Mouse (Mus musculus) layer of hippocampus, postnatal 14 days (tissue): ENCODE results near the gene Hist1h1d. TPM values are rescaled to one million over a fixed set of nuclear protein-coding genes. Genes with fewer than 3 reads are reported as not detected.

Experiments
- DNase-seq, 2 experiments: peaks; one replicate each; pipeline ENCODE4 v3.0.0; 2021 to 2022; ENCODE audit warnings: low spot score in 2 of 2, mixed read lengths in 1 of 2
- long read RNA-seq, 2 experiments: library from polyadenylated mRNA; stranded (forward); transcript quantifications; one replicate each; pipeline ENCODE4 v2.0.0; 2021
- total RNA-seq, 2 experiments: library from RNA; stranded (reverse); gene quantifications; 2 replicates each; pipeline ENCODE4 v1.2.3; 2021

Hist1h1d gene
- total RNA-seq = 1 to 10 TPM; 4.6 to 4.8 TPM
- long read RNA-seq, experiment 1 = 0 reads
- long read RNA-seq, experiment 2 = 0 reads

DNA sequence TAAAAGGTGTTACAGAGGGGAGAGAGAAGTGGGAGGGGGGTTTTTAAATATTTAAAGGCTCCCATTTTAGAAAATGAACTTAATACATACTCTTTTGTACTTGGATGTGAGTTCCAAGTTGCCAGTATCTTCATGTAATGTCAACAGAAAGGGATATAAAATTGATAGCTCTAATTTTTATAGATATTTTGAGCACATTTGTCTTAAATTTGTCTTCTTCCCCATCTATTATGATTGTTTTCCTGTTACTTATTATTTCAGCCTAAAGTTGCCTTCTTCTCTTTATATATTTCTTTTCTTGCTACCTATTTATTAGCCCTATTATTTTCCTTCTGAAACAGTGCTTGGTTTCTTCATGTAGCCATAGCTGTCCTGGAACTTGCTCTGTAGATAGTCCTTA lies at the start of gene Hist1h1d:
Hist1h1d (plus strand) TSS at position 301 of the 400 bp plus-strand sequence.
- DNase-seq = no peak

GRCm38 (mm10) chr13:23503797-23504196 lies 49.3 kb upstream of the Hist1h1d start:
- peak in 1 of 2 experiments; percentile 81 for DNase-seq

DNA sequence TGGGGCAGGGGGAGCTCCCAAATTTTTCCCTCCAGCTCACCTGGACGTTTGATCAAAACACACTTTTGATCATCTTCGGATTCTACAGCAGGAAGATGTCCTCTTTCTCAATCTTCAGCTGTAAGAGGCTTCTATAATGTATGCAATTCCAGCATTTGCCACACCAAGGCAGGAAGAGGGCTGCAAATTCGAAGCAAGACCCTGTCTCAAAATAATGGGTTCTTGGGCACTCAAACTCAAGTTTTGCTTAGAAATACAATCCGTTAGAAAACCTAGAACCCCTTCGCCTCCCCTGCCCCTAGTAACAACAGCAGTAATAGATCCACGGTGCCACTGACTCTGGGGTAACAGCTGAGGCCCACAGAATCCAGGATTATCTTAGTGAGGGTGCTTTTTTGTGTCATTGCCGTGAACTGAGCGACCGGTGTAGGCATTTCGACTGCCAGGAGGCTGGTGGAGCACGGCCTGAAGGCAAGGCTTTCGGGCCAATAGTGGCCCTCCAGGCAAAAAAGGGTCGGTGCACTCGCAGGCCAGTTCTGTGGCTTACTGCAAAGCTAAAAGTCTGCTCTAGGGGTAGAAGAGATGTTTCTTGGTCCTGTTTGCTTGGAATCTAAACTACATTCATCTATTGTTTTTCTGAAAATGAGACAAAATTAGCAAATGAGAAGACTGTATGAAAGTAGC lies 47.3 kb upstream of the Hist1h1d start:
- DNase-seq = no peak

GRCm38 (mm10) chr13:23506351-23506750 lies 46.7 kb upstream of the Hist1h1d start:
- peak in 1 of 2 experiments; percentile 44 for DNase-seq

DNA sequence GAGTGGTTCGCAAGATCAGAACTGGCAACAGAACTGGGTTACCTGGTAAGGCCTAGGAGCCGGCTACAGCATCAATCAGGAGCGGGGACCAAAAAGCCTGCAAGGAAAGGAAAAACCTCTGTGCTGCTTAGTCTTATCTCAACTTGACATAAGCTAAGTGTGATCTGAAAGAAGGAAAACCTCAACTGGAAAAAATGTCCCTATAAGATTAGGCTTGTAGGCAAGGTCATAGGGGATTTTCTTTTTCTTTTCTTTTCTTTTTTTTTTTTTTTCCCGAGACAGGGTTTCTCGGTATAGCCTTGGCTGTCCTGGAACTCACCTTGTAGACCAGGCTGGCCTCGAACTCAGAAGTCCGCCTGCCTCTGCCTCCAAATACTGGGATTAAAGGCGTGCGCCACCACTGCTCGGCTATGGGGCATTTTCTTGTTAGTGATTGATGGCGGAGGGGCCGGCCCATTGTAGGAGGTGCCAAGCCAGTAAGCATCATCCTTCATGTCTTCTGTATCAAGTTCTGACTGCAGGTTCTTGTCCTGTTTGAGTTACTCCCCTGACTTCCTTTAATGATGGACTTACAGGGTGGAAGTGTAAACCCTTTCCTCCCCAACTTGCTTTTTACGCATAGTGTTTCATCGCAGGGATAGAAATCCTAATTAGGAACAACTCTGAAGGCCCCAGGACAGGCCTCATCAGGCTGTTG lies 46.1 kb upstream of the Hist1h1d start:
- DNase-seq = no peak

DNA sequence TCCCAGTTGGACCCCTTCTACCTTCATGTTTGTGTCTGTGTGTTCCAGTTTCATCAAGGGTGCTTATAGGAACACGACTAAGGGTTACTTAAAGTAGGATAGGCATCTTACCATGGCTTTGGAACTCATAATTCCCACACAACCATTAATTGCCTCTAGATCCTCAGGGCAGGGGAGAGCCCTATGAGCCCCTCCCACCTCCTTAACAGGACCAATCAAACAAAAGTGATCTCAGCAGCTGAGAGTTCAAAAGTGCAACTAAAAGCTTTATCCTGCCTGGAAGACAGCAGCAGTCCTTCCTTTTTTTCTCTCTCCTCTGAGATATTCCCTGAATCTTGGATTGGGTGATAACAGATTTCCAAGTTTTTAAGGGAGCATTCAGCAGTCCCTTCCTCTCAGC lies 42.9 kb upstream of the Hist1h1d start:
- no peak for DNase-seq

GRCm38 (mm10) chr13:23513517-23513916 lies 39.5 kb upstream of the Hist1h1d start:
- no peak for DNase-seq

DNA sequence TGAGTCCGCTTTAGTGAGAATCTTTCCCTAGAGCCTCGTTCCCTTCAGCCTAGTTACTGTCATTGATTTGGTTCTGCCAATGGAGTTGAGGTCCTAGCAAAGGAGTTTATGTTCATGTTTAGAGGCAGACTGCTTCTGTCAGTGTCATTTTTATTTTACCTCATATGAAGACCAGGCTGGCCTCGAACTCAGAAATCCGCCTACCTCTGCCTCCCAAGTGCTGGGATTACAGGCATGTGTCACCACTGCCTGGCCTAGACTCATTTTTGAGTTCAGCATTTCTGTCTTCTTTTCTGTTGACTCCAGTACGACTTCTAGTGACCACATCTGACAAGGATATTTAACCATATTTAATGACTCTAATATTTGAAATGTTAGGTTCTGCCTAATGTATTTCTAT lies 37.8 kb upstream of the Hist1h1d start:
- no peak for DNase-seq

- no peak for DNase-seq
Observed at GRCm38 (mm10) chr13:23515826-23516620, 37.0 kb upstream of the Hist1h1d start.

DNA sequence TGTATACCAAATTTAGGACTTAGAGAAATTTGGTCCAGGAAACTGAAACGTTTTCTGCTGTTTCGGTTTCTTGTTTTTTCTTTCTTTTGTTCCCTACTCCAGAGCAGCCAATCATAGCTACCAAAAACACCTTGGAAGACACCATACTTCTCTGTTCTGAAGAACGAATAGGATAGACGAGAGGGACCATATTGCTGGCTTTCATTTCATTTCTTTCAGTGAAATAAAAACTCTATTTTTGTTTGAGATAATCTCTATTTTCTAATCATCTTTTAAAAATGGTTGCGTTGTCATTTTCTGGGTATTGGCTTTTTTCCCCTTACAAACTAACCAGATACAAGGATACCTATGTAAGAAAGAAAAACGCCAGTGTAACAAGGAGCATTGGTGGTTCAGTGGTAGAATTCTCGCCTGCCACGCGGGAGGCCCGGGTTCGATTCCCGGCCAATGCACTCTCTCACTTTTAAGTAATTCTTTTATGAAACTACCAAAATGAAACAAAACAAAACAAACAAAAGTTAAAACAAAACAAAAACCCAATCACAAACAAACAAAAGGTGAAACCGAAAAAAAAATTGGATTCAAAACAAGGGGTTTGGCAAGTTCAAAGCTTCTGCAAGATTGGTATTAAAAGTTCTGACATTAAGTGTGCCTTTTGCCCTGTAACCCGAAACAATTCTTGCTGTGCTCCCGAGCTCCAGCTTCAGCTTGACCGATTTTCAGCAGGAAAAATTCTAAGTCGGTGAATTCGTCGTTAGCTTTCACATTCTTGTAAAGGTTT lies 36.0 kb upstream of the Hist1h1d start:
- peak; percentile 68 to 89 for DNase-seq

- DNase-seq = peak; percentile 88 to 97
Observed at GRCm38 (mm10) chr13:23517603-23518294, 35.3 kb upstream of the Hist1h1d start.

DNA sequence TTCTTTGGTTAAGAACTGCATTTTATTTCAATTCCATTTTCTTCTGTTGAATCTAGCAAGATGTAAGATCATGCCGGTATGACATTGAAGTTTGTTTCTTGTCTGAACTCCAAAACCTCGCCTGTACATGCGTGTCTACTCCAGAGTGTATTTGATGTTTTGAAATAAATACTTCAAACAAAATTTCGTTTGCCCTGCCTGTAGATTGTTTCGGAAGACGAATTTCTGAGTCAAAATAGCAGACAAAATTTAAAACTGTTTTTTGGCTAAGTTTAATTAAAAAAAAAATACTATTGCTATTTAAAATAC lies 34.8 kb upstream of the Hist1h1d start:
- no peak for DNase-seq

- DNase-seq = peak; percentile 71 to 93
Observed at GRCm38 (mm10) chr13:23518885-23519284, 34.2 kb upstream of the Hist1h1d start.

GRCm38 (mm10) chr13:23519416-23519815 lies 33.6 kb upstream of the Hist1h1d start:
- peak; percentile 72 to 92 for DNase-seq

DNA sequence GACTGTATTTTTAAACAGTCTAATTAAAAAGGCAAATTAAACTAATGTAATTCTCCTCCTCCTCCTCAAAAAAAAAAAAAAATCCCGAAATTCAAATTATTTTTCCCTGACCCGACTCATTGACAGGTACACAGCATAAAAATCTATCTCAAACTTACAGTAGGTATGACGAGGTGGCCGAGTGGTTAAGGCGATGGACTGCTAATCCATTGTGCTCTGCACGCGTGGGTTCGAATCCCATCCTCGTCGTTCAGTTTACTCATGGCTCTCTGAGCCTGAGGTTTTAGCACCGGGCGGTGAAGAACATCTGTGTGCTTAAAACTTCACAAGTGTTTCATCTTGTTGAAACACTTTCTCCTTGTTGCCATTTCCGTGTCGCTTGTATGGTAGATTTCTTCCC lies 31.4 kb upstream of the Hist1h1d start:
- DNase-seq = peak; percentile 62 to 83

- DNase-seq = no peak
Observed at GRCm38 (mm10) chr13:23523976-23524375, 29.1 kb upstream of the Hist1h1d start.

GRCm38 (mm10) chr13:23524654-23525053 lies 28.4 kb upstream of the Hist1h1d start:
- peak; percentile 73 to 80 for DNase-seq

GRCm38 (mm10) chr13:23525901-23526300 lies 27.2 kb upstream of the Hist1h1d start:
- DNase-seq = no peak

DNA sequence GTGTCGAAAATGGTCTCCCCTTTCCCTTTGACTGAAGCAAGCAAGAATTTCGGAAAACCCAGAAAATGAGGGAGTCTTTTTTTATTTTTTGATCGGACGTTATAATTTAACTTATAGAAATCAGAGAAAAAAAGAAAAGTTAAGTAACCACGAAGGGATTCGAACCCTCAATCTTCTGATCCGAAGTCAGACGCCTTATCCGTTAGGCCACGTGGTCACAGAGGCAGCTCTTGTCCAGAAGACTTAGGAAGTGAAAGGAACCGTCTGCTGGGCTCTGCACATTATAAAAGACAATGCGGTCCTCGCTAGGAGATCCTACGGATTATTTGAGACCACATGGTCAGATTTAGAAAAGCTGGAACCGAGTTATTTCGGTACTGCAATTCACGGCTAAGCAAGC lies 26.8 kb upstream of the Hist1h1d start:
- peak; percentile 94 to 96 for DNase-seq

- no peak for DNase-seq
Observed at GRCm38 (mm10) chr13:23529005-23529404, 24.1 kb upstream of the Hist1h1d start.
